Mouse (Mus musculus): ENCODE data around the gene Rassf1. TPM values are rescaled to one million over a fixed set of nuclear protein-coding genes. Genes with fewer than 3 reads are reported as not detected.

Gene Rassf1
- polyA plus RNA-seq, 1 experiment: not detected

DNA sequence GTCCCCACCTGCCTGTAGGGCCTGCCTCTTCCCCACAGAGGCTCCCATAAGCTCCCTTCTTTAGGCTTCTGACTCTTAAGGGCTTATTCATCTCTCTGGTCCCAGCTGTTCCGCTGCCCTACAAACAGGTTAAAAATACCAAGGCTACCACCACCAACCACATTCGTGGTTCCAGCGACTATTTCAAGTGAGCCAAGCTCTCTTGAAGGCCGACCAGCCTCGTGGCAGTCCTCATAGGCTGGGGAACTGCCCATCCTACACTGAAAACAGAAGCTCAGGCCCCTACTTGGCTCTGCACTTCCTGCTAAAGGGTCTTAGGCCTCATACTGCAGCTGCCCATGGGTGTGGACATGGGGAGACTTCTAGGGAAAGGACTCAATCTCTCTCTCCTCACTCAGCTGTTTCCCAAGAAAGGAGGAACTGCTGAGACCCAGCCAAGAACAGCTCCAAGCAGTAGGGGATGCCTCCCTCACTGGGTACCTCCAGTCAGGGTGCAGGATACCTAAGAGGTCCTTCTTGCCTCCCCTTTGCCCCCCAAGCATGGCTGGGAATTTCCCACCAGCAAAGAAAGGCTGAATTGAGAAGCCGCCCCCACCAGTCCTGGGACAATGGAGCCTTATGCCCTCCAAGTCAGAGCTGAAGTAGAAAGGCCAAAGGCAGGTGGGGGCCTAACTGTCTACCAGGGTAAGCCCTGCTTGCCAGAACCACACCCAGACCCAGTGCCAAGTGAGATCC, 60.3 kb downstream of the Rassf1 start:
- TF ChIP-seq CTCF (IDR thresholded peaks at IDR 0.05; ENCODE audit: insufficient read depth, low read depth, low read length) (no peak), POLR2A (IDR thresholded peaks at IDR 0.05; ENCODE audit: insufficient read depth, low read depth, low read length) (no peak)
- Histone ChIP-seq H3K4me1 (ENCODE audit: control insufficient read depth, insufficient read depth, low read length) (peaks cover 15% of the 10 kb centered on the region), H3K4me3 (ENCODE audit: insufficient read depth, low read depth, low read length) (peak overlapping the region; percentile 48), H3K27ac (ENCODE audit: insufficient read depth, low read depth, low read length) (peak overlapping the region; percentile 97)
- WGBS: 46% methylated on average over 6 of the region's 6 CpGs

Other genes starting within 250 kb of the Rassf1 start
- not detected in 2 replicates for gene Hemk1, start 213.2 kb upstream of the Rassf1 start, polyA plus RNA-seq (2012; ENCODE audit: insufficient read depth, insufficient read length, low replicate concordance, missing spikeins)
- gene 6430571L13Rik, start 211.0 kb upstream of the Rassf1 start, polyA plus RNA-seq (2012; ENCODE audit: insufficient read depth, insufficient read length, low replicate concordance, missing spikeins): not detected in 2 replicates
- gene Cacna2d2, start 151.9 kb upstream of the Rassf1 start, polyA plus RNA-seq (2012; ENCODE audit: insufficient read depth, insufficient read length, low replicate concordance, missing spikeins): not detected in 2 replicates
- gene Tmem115, start 17.6 kb upstream of the Rassf1 start, polyA plus RNA-seq (2012; ENCODE audit: insufficient read depth, insufficient read length, low replicate concordance, missing spikeins): not detected in 2 replicates
- gene Cyb561d2, start 9.4 kb upstream of the Rassf1 start, polyA plus RNA-seq (2012; ENCODE audit: insufficient read depth, insufficient read length, low replicate concordance, missing spikeins): not detected in 2 replicates
- gene Nprl2, start 9.3 kb upstream of the Rassf1 start, polyA plus RNA-seq (2012; ENCODE audit: insufficient read depth, insufficient read length, low replicate concordance, missing spikeins): not detected in 2 replicates
- gene Zmynd10, start 4.3 kb upstream of the Rassf1 start, polyA plus RNA-seq (2012; ENCODE audit: insufficient read depth, insufficient read length, low replicate concordance, missing spikeins): not detected in 2 replicates
- gene Tusc2, start 11.7 kb downstream of the Rassf1 start, polyA plus RNA-seq (2012; ENCODE audit: insufficient read depth, insufficient read length, low replicate concordance, missing spikeins): not detected in 2 replicates
- not detected in 2 replicates for gene Hyal2, start 16.4 kb downstream of the Rassf1 start, polyA plus RNA-seq (2012; ENCODE audit: insufficient read depth, insufficient read length, low replicate concordance, missing spikeins)
- not detected in 2 replicates for gene Hyal1, start 25.4 kb downstream of the Rassf1 start, polyA plus RNA-seq (2012; ENCODE audit: insufficient read depth, insufficient read length, low replicate concordance, missing spikeins)
- gene Naa80, start 27.3 kb downstream of the Rassf1 start, polyA plus RNA-seq (2012; ENCODE audit: insufficient read depth, insufficient read length, low replicate concordance, missing spikeins): not detected in 2 replicates
- gene Hyal3, start 29.3 kb downstream of the Rassf1 start, polyA plus RNA-seq (2012; ENCODE audit: insufficient read depth, insufficient read length, low replicate concordance, missing spikeins): not detected in 2 replicates
- not detected in 2 replicates for gene Ifrd2, start 36.1 kb downstream of the Rassf1 start, polyA plus RNA-seq (2012; ENCODE audit: insufficient read depth, insufficient read length, low replicate concordance, missing spikeins)
- not detected in 2 replicates for gene Sema3b, start 57.7 kb downstream of the Rassf1 start, polyA plus RNA-seq (2012; ENCODE audit: insufficient read depth, insufficient read length, low replicate concordance, missing spikeins)
- gene Gnai2, start 83.8 kb downstream of the Rassf1 start, polyA plus RNA-seq (2012; ENCODE audit: insufficient read depth, insufficient read length, low replicate concordance, missing spikeins): 1,429 TPM in 1 of 2 replicates, not detected in the other
- gene Slc38a3, start 118.0 kb downstream of the Rassf1 start, polyA plus RNA-seq (2012; ENCODE audit: insufficient read depth, insufficient read length, low replicate concordance, missing spikeins): not detected in 2 replicates
- not detected in 2 replicates for gene Gnat1, start 128.2 kb downstream of the Rassf1 start, polyA plus RNA-seq (2012; ENCODE audit: insufficient read depth, insufficient read length, low replicate concordance, missing spikeins)
- gene Sema3f, start 158.9 kb downstream of the Rassf1 start, polyA plus RNA-seq (2012; ENCODE audit: insufficient read depth, insufficient read length, low replicate concordance, missing spikeins): not detected in 2 replicates
- 401 and 773 TPM in 2 replicates for gene Rbm5, start 219.4 kb downstream of the Rassf1 start, polyA plus RNA-seq (2012; ENCODE audit: insufficient read depth, insufficient read length, low replicate concordance, missing spikeins)

All from olfactory bulb, adult 2 months (tissue).